Mouse (Mus musculus): ENCODE results near the gene Cd37.

The Cd37 gene

DNA sequence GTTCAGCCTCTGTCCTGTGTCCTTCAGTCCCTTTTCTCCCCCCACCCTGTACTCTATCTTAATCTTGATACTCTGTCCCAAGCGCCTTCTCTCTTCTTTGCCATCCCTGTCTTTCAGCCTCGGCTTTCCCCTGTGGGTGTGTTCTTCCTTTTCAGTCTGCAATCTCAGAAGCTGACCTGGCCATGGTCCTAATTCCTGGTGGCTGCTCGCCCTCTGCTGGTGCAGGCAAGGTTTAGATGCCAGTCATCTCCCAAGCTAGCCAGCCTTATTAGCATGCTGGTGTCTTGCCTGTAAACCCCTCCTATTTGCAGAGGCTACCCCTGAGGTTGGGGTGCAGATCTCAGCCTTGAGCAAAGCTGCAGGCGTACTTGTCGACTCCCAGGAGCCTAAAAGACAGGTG is 40.5 kb downstream of the Cd37 start:
- peak; percentile 86 for DNase-seq

DNA sequence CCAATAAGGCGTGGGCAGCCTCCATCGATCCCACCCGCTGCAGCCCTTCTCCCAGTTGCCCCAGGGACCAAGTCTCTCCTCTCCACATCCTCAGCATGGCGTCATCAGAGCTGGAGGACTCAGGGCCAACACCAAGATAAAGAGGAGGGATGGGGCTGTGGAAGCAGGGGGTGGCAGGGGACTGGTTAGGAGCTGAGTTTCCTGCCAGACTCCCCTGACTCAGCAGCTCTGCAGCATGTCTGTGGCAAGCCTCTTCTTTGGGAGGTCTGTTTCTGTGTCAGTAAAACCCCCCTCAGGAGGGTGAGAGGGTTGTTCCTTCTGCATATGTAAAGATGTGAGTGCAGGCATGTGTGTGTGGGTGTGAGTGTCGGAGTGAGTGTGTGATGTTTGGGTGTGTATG is 41.9 kb downstream of the Cd37 start:
- DNase-seq, result no peak

DNA sequence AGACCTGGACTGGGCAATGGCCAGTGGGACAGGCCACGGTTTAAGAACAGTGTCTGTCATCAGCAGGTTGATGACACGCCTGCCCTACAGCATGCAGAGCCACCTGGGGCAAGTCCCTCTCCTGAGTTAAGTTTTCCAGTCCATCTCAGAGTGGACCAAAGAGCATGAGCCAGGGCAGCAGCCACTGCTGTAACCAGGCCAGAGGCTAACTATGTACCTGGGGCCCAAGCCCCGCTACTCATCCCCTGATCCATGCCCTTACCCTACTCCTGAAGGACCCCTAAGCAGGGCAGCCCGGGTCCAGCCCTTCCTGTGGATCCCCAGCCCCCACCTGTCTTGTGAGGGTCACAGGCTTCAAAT is 42.8 kb downstream of the Cd37 start:
- no peak for DNase-seq

GRCm38 (mm10) chr7:45195341-45196175 is 43.4 kb downstream of the Cd37 start:
- DNase-seq, result no peak

DNA sequence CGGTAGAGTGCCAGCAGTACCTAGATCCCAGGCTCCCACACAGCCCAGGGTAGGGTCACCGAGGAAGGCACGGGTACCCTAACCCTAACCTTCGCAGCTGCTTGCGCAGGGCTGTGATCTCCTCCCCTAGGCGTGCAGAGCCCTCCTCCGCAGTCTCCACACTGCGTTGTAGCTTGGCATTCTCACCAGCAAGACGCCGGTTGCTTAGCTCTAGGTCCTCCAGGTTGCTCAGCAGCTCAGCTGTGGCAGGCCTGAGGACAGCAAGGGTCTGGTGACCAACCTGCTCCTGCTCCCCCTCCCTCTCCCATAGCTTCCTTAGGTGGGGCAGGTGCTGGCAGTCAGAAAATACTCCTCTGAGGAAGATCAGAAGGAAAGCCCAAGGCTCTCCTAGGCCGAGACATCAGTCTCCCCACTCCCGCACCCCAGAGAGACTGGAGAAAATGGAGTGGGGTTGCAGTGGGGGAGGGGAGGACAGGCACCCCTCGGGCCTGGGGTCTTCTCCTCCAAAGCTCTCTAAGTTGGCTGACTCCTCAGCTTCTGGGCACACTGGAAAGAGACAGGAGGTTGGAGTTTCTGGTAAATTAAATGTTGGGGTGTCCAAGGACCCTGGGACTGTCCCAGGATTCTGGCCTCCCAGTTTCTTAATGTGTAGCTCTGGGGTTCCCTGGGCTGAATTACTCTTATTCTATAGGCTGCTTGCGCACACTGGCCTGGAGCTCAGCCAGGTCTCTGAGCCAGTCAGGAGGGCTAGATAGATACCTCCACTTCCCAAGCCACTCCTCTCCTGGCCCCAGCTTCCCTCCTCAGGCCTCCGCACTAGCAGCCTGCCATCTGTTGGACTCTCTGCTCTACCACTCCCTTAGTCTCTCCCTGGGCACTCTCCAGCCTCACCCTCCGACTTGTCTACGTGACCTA is 44.8 kb downstream of the Cd37 start:
- no peak for DNase-seq

GRCm38 (mm10) chr7:45193406-45193805 is 45.5 kb downstream of the Cd37 start:
- DNase-seq, result no peak

DNA sequence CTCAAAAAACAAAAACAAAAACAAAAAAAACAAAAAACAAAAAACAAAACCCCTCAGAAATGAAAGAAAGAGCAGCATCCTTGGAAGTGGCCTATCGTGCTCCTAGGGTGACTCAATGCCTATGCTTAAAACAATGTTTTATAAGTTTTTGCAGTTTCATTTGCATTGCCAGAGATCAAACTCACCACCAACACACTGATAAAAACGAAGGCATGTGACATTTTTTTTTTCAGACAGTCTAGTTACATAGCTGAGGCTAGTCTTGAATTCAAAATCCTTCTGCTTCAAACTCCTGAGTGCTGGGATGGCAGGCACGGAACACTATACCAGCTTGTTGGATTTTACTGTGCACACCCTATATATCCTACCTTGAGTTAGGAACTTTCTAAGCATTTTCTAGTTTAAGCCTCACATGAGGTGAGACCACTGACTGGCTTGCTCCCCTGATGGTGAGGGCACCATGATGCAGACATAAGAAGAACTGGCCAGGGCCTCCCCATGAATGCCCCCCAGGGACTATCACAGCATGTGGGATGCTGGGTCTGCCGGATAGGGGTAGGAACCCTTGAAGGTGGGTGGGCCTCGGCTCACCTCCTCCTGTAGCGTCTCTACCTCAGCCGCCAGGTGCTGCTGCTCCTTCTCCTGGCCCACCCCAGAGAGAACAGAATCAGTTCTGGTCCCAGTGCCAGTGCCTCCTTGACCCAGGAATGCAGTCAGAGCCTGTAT is 46.2 kb downstream of the Cd37 start:
- DNase-seq, result no peak

GRCm38 (mm10) chr7:45191803-45192363 is 47.0 kb downstream of the Cd37 start:
- DNase-seq, result no peak

GRCm38 (mm10) chr7:45191161-45191560 is 47.8 kb downstream of the Cd37 start:
- DNase-seq, result no peak

DNA sequence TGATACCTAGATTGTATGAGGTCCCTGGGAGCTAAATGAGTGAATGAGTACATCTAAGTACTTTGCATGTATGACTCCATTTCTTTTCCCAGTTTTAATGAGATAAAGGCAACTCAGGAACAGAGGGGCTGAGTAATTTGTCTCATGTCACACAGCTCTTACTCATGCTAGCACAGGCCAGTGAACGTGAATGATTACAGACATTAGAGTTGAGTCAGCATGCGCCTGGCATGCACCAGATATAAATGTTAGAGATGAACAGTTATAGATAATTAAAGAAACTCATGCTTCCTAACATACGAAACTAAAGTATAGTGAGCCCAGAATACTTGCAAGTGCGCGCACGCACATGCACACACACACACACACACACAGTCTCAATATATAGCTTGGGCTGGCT is 48.7 kb downstream of the Cd37 start:
- DNase-seq, result no peak

GRCm38 (mm10) chr7:45189600-45189999 is 49.3 kb downstream of the Cd37 start:
- DNase-seq, result no peak

GRCm38 (mm10) chr7:45185921-45186320 is 53.0 kb downstream of the Cd37 start:
- no peak for DNase-seq

DNA sequence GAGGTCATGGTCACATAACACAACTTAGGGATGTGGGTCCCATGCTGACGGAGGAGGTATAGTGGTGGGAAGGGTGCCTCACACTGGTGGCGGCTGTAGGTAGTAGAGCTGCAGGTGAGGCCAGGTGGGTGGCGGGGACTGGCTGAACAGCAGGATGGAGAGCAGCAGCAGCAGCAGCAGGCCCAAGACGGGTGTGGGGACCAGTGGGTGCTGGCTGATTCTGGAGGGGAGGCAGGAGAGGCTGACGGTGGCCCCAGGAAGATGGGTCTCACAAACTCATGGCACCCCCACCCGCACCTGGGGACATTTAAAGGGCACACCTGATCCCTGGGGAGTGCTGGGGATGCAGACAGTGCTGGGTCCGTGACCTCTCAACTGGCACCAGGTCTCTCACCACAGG is 55.2 kb downstream of the Cd37 start:
- DNase-seq, result no peak
